ENCODE assay signal across 14 mouse cellular contexts in the genomic region with DNA sequence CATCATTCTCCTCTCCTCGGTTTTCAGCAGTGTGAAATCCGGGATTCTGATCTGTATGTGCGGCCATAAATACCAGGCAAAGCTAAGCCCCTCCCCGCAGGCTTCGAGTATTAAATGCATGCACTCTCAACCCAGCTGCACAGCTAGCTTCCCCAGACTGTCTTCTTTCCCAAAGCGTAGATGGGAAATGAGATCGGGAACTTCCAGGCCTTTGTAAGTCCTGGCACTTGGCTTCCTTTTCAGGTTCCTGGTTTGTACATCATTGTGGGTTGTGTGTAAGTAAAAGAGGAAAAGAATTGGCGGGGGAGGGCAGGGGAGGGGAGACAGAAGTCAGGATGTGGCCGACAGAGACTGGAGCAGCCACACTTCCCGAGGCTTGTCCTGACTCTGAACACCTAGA.
DNase-seq lines count a peak whose midpoint lies in the region; ATAC-seq and TF ChIP-seq lines count a peak whose summit lies in the region.
"Had no signal": no experiment of that assay in that cellular context is flagged by ENCODE, and none has a peak within 500 bp of the region (broad histone marks: within the 10 kb centered on the region; RNA-seq: fewer than 3 reads in every experiment).

No protein-coding gene starts in this region.

- H3K9me3 ChIP-seq in forebrain, embryonic 14.5 days (replicated peaks; ENCODE audit: control insufficient read depth, low read length) = no peaks in the 10 kb centered on the region
- H3K9me3 ChIP-seq in forebrain, embryonic 13.5 days (replicated peaks) = peaks cover 3% of the 10 kb centered on the region; the same call in 1 of the 2 replicates
- H3K9me3 ChIP-seq in embryonic facial prominence, embryonic 14.5 days (ENCODE audit: control insufficient read depth, low read length) = peaks cover 2% of the 10 kb centered on the region; the same call in 1 of the 2 replicates
- no peaks in the 10 kb centered on the region for H3K9me3 ChIP-seq in limb, embryonic 14.5 days (ENCODE audit: control insufficient read depth, low read length)
- H3K9me3 ChIP-seq: forebrain, embryonic 15.5 days; midbrain, embryonic 15.5 days; neural tube, embryonic 13.5 days had no signal

- H3K27me3 ChIP-seq in forebrain, embryonic 14.5 days (replicated peaks; ENCODE audit: control insufficient read depth, insufficient read depth, low read length) = no peaks in the 10 kb centered on the region
- no peaks in the 10 kb centered on the region for H3K27me3 ChIP-seq in forebrain, embryonic 13.5 days
- no peaks in the 10 kb centered on the region for H3K27me3 ChIP-seq in embryonic facial prominence, embryonic 14.5 days (replicated peaks; ENCODE audit: control insufficient read depth, insufficient read depth, low read length)
- H3K27me3 ChIP-seq in limb, embryonic 14.5 days (ENCODE audit: control insufficient read depth, insufficient read depth, low read length) = no peaks in the 10 kb centered on the region
- H3K27me3 ChIP-seq: forebrain, embryonic 15.5 days; midbrain, embryonic 15.5 days; neural tube, embryonic 13.5 days had no signal

- 0 out of 2 replicates have a peak overlapping the region, but pooled peaks have one; percentile 8 for H3K9ac ChIP-seq in forebrain, embryonic 14.5 days (ENCODE audit: low read length)
- no peak overlapping the region for H3K9ac ChIP-seq in forebrain, embryonic 13.5 days
- H3K9ac ChIP-seq in embryonic facial prominence, embryonic 14.5 days (ENCODE audit: low read depth, low read length) = no peak overlapping the region
- H3K9ac ChIP-seq in limb, embryonic 14.5 days (ENCODE audit: low read depth, low read length, severe bottlenecking) = no peak overlapping the region
- H3K9ac ChIP-seq: forebrain, embryonic 15.5 days; midbrain, embryonic 15.5 days; neural tube, embryonic 13.5 days had no signal

- intact Hi-C loops in left cerebral cortex, postnatal 14 days (cut with DNase I) = no loop called here

- no peak overlapping the region for H3K27ac ChIP-seq in forebrain, embryonic 14.5 days (ENCODE audit: low read depth, low read length)
- H3K27ac ChIP-seq in forebrain, embryonic 13.5 days = no peak overlapping the region
- peak overlapping the region; percentile 16; the same call in 1 of the 2 replicates for H3K27ac ChIP-seq in embryonic facial prominence, embryonic 14.5 days (replicated peaks; ENCODE audit: low read depth, low read length)
- peak overlapping the region; percentile 62 for H3K27ac ChIP-seq in limb, embryonic 14.5 days (replicated peaks; ENCODE audit: low read depth, low read length)
- H3K27ac ChIP-seq: forebrain, embryonic 15.5 days; midbrain, embryonic 15.5 days; neural tube, embryonic 13.5 days had no signal

- TF ChIP-seq POLR2A in limb, embryonic 14.5 days (IDR thresholded peaks at IDR 0.05; ENCODE audit: borderline replicate concordance, extremely low read depth, insufficient read depth, insufficient read length) = no peak

- H3K4me1 ChIP-seq in forebrain, embryonic 14.5 days (ENCODE audit: control insufficient read depth, insufficient read depth, low read length) = 0 out of 2 replicates have a peak, but pooled peaks cover 2% of the 10 kb centered on the region
- no peaks in the 10 kb centered on the region for H3K4me1 ChIP-seq in forebrain, embryonic 13.5 days
- peaks cover 23% of the 10 kb centered on the region for H3K4me1 ChIP-seq in embryonic facial prominence, embryonic 14.5 days (ENCODE audit: control insufficient read depth, insufficient read depth, low read length)
- peaks cover 29% of the 10 kb centered on the region for H3K4me1 ChIP-seq in limb, embryonic 14.5 days (ENCODE audit: control insufficient read depth, insufficient read depth, low read length)
- H3K4me1 ChIP-seq: forebrain, embryonic 15.5 days; midbrain, embryonic 15.5 days; neural tube, embryonic 13.5 days had no signal

- H3K36me3 ChIP-seq in forebrain, embryonic 14.5 days (ENCODE audit: control insufficient read depth, insufficient read depth, low read length) = no peaks in the 10 kb centered on the region
- H3K36me3 ChIP-seq in forebrain, embryonic 13.5 days (ENCODE audit: poor library complexity, severe bottlenecking) = no peaks in the 10 kb centered on the region
- H3K36me3 ChIP-seq in embryonic facial prominence, embryonic 14.5 days (ENCODE audit: control insufficient read depth, insufficient read depth, low read length) = no peaks in the 10 kb centered on the region
- H3K36me3 ChIP-seq in limb, embryonic 14.5 days (ENCODE audit: control insufficient read depth, insufficient read depth, low read length) = no peaks in the 10 kb centered on the region
- H3K36me3 ChIP-seq: forebrain, embryonic 15.5 days; midbrain, embryonic 15.5 days; neural tube, embryonic 13.5 days had no signal

- no peak for ATAC-seq in forebrain, embryonic 14.5 days
- ATAC-seq in forebrain, embryonic 13.5 days = no peak
- no peak for ATAC-seq in embryonic facial prominence, embryonic 14.5 days (ENCODE audit: low read depth)
- ATAC-seq in limb, embryonic 14.5 days (ENCODE audit: low FRiP score, low read depth) = peak; percentile 76
- ATAC-seq: forebrain, embryonic 15.5 days; midbrain, embryonic 15.5 days had no signal

- H3K4me3 ChIP-seq in forebrain, embryonic 14.5 days (ENCODE audit: low read depth, low read length) = no peak overlapping the region
- no peak overlapping the region for H3K4me3 ChIP-seq in forebrain, embryonic 13.5 days
- H3K4me3 ChIP-seq in embryonic facial prominence, embryonic 14.5 days (ENCODE audit: low read depth, low read length) = no peak overlapping the region
- no peak overlapping the region for H3K4me3 ChIP-seq in limb, embryonic 14.5 days (replicated peaks; ENCODE audit: low read length)
- H3K4me3 ChIP-seq: forebrain, embryonic 15.5 days; midbrain, embryonic 15.5 days; neural tube, embryonic 13.5 days had no signal

- H3K4me2 ChIP-seq in forebrain, embryonic 14.5 days (ENCODE audit: low read length) = no peak overlapping the region
- H3K4me2 ChIP-seq in forebrain, embryonic 13.5 days = no peak overlapping the region
- H3K4me2 ChIP-seq in embryonic facial prominence, embryonic 14.5 days (ENCODE audit: low read depth, low read length) = no peak overlapping the region
- H3K4me2 ChIP-seq in limb, embryonic 14.5 days (replicated peaks; ENCODE audit: low read depth, low read length, severe bottlenecking) = no peak overlapping the region
- H3K4me2 ChIP-seq: forebrain, embryonic 15.5 days; midbrain, embryonic 15.5 days; neural tube, embryonic 13.5 days had no signal

- 82% methylated on average over 10 of the region's 10 CpGs for WGBS in forebrain, embryonic 14.5 days
- 68% methylated on average over 10 of the region's 10 CpGs for WGBS in forebrain, embryonic 13.5 days
- WGBS in embryonic facial prominence, embryonic 14.5 days = 43% methylated on average over 10 of the region's 10 CpGs
- 42% methylated on average over 10 of the region's 10 CpGs for WGBS in limb, embryonic 14.5 days

- DNase-seq in forebrain, embryonic 14.5 days (ENCODE audit: low spot score) = no peak
- DNase-seq in kidney, adult 11 months = peak; percentile 16
- no peak for DNase-seq in kidney, postnatal 36 days
- peak; percentile 69 for DNase-seq in embryonic facial prominence, embryonic 14.5 days (ENCODE audit: low spot score)
- peak; percentile 69 for DNase-seq in limb, embryonic 14.5 days (ENCODE audit: low spot score)
- no peak for DNase-seq in left cerebral cortex, postnatal 14 days (ENCODE audit: low spot score in 2 of 2)
- DNase-seq in urinary bladder, postnatal 14 days (ENCODE audit: low spot score) = no peak
- DNase-seq: cerebellum, adult 8-10 months; right cerebral cortex, adult 18-20 months; thymus, adult 2 months had no signal

Comparison
In these comparisons a context has a peak if more than half of its experiments do, and no peak if none do; other contexts are left out.
1. DNase-seq: peak in kidney, adult 11 months (single experiment), embryonic facial prominence, embryonic 14.5 days (single experiment) and limb, embryonic 14.5 days (single experiment); none in forebrain, embryonic 14.5 days (single experiment), kidney, postnatal 36 days (0 of 2), left cerebral cortex, postnatal 14 days (0 of 2) and urinary bladder, postnatal 14 days (single experiment).
2. H3K27ac ChIP-seq: peak in embryonic facial prominence, embryonic 14.5 days (single experiment) and limb, embryonic 14.5 days (single experiment); none in forebrain, embryonic 14.5 days (single experiment) and forebrain, embryonic 13.5 days (single experiment).